Mouse (Mus musculus): ENCODE results near the gene Isg20l2.

DNA sequence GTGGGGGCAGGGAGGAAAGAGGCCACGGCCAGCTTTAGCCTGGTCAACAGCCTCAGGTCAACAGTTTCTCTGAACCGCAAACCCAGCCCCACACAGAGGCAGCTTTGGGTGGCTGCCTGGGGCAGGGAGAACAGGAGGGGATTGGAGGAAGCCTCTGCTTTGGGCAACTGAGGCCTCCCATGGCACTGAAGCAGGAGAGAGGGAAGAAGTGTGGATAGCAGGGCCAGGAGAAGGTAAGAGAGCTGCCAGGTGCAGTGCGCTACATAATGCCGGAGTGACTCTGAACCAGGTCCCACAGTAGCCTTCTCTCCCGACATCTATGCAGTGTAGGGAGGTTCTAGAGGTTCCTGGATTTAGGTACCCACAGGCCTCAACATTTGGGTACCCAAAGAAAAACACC, 50.6 kb downstream of the Isg20l2 start:
- TF ChIP-seq CTCF (conservative IDR thresholded peaks at IDR 0.05; ENCODE audit: low read length) (no peak), POU5F1 (IDR thresholded peaks at IDR 0.05; ENCODE audit: borderline replicate concordance, low read length) (no peak), NANOG (IDR thresholded peaks at IDR 0.05; ENCODE audit: borderline replicate concordance, low read length) (no peak)

Data from E14TG2a.4 (cell line).